Mouse (Mus musculus) CH12.LX (cell line): Measurements from ENCODE around the gene 1110032A03Rik. TPM values are rescaled to one million over a fixed set of nuclear protein-coding genes. Genes with fewer than 3 reads are reported as not detected.
A peak's percentile ranks its signal among the peaks of the same experiment; 100 is the strongest.

Source experiments
- DNase-seq: peaks from one replicate; pipeline ENCODE4 v3.0.0-alpha.2; 2013; ENCODE audit errors: extremely low read depth
- H3K27ac ChIP-seq: 2 replicates; pipeline ENCODE4 v1.5.1; 2012; ENCODE audit warnings: low read depth, mild to moderate bottlenecking, control low read depth, moderate library complexity; ENCODE audit not compliant: insufficient read depth
- H3K27me3 ChIP-seq: replicated peaks from 2 replicates; pipeline ENCODE3; 2012; ENCODE audit warnings: inconsistent platforms
- H3K36me3 ChIP-seq, 2 experiments: replicated peaks in 1 of 2; 2 replicates each; pipeline versions ENCODE3 to v1.6.1; 2012; ENCODE audit warnings: inconsistent platforms in 1 of 2, low read length in 1 of 2, mild to moderate bottlenecking in 1 of 2, mixed read lengths in 1 of 2, moderate library complexity in 1 of 2; ENCODE audit not compliant: control insufficient read depth in 1 of 2, insufficient read depth in 1 of 2
- H3K4me1 ChIP-seq, 2 experiments: 2 replicates each; pipeline ENCODE4 v1.6.1; 2012; ENCODE audit warnings: inconsistent platforms in 1 of 2, moderate library complexity in 1 of 2; ENCODE audit not compliant: insufficient read depth in 2 of 2, control insufficient read depth in 1 of 2
- H3K4me2 ChIP-seq: 2 replicates; pipeline ENCODE4 v1.6.1; 2012; ENCODE audit warnings: low read depth, mild to moderate bottlenecking, control low read depth; ENCODE audit not compliant: poor library complexity, insufficient read depth, severe bottlenecking
- H3K4me3 ChIP-seq, 3 experiments: fragments of 150-350 bp in 1 of 3; sonication (generic) in 1 of 3; replicated peaks in 1 of 3; 2 replicates each; pipeline versions ENCODE3 to v1.5.1; 2011 to 2012; ENCODE audit warnings: low read depth in 2 of 3, low read length in 2 of 3, mild to moderate bottlenecking in 2 of 3, moderate library complexity in 2 of 3, control low read depth in 1 of 3, improper control_type of control experiment in 1 of 3, inconsistent platforms in 1 of 3, mixed read lengths in 1 of 3; ENCODE audit not compliant: poor library complexity in 1 of 3
- H3K79me2 ChIP-seq: replicated peaks from 2 replicates; pipeline ENCODE4 v1.6.1; 2012; ENCODE audit warnings: mild to moderate bottlenecking, moderate library complexity; ENCODE audit not compliant: control insufficient read depth, poor library complexity, insufficient read depth, severe bottlenecking; ENCODE audit errors: extremely low read depth
- H3K9ac ChIP-seq: 2 replicates; pipeline ENCODE4 v1.6.1; 2012; ENCODE audit warnings: low read depth, mild to moderate bottlenecking, control low read depth, moderate library complexity; ENCODE audit not compliant: insufficient read depth
- H3K9me3 ChIP-seq: replicated peaks from 2 replicates; pipeline ENCODE3; 2012; ENCODE audit warnings: low read length, inconsistent platforms, mixed read lengths
- CTCF ChIP-seq, 2 experiments: IDR thresholded peaks in 1 of 2; conservative IDR thresholded peaks in 1 of 2; 2 replicates each; pipeline ENCODE4 v1.5.1; 2011 to 2012; ENCODE audit warnings: low read depth in 2 of 2, low read length in 2 of 2, improper control_type of control experiment in 1 of 2, inconsistent platforms in 1 of 2, mild to moderate bottlenecking in 1 of 2, moderate library complexity in 1 of 2
- E2F4 ChIP-seq: IDR thresholded peaks from 2 replicates; pipeline ENCODE4 v1.6.1; 2011; ENCODE audit warnings: low read depth, low read length, improper control_type of control experiment; ENCODE audit not compliant: insufficient replicate concordance
- ELF1 ChIP-seq: IDR thresholded peaks from 2 replicates; pipeline ENCODE4 v1.6.1; 2014; ENCODE audit warnings: low read depth, mild to moderate bottlenecking, inconsistent platforms, low read length, improper control_type of control experiment
- EP300 ChIP-seq: IDR thresholded peaks from 2 replicates; pipeline ENCODE4 v1.6.1; 2011; ENCODE audit warnings: low read length, improper control_type of control experiment
- MAFK ChIP-seq: IDR thresholded peaks from 2 replicates; pipeline ENCODE4 v1.6.1; 2011; ENCODE audit warnings: low read length, improper control_type of control experiment; ENCODE audit not compliant: insufficient replicate concordance
- MAX ChIP-seq: IDR thresholded peaks from 2 replicates; pipeline ENCODE4 v1.6.1; 2011; ENCODE audit warnings: low read length, improper control_type of control experiment
- MXI1 ChIP-seq: IDR thresholded peaks from 2 replicates; pipeline ENCODE4 v1.6.1; 2011; ENCODE audit warnings: mild to moderate bottlenecking, low read depth, low read length, improper control_type of control experiment
- MYC ChIP-seq: IDR thresholded peaks from 2 replicates; pipeline ENCODE4 v1.6.1; 2011; ENCODE audit warnings: low read depth, mild to moderate bottlenecking, improper control_type of control experiment, low read length
- NELFE ChIP-seq: IDR thresholded peaks from 2 replicates; pipeline ENCODE4 v1.6.1; 2011; ENCODE audit warnings: low read depth, low read length, improper control_type of control experiment
- NRF1 ChIP-seq: IDR thresholded peaks from 2 replicates; pipeline ENCODE4 v1.6.1; 2014; ENCODE audit warnings: low read depth, mild to moderate bottlenecking, inconsistent platforms, low read length, improper control_type of control experiment, moderate library complexity
- POLR2AphosphoS2 ChIP-seq: IDR thresholded peaks from 2 replicates; pipeline ENCODE4 v1.6.1; 2011; ENCODE audit warnings: low read depth, low read length, improper control_type of control experiment
- RAD21 ChIP-seq: IDR thresholded peaks from 2 replicates; pipeline ENCODE4 v1.6.1; 2011; ENCODE audit warnings: low read depth, mild to moderate bottlenecking, low read length, improper control_type of control experiment, moderate library complexity
- RCOR1 ChIP-seq: conservative IDR thresholded peaks from 2 replicates; pipeline ENCODE4 v1.6.1; 2012; ENCODE audit warnings: low read depth, mild to moderate bottlenecking, inconsistent platforms, low read length, improper control_type of control experiment
- SIN3A ChIP-seq: IDR thresholded peaks from 2 replicates; pipeline ENCODE4 v1.6.1; 2012; ENCODE audit warnings: low read length, improper control_type of control experiment, inconsistent platforms
- SMC3 ChIP-seq: IDR thresholded peaks from 2 replicates; pipeline ENCODE4 v1.6.1; 2011; ENCODE audit warnings: low read depth, low read length, improper control_type of control experiment
- TBP ChIP-seq: conservative IDR thresholded peaks from 2 replicates; pipeline ENCODE4 v1.6.1; 2011; ENCODE audit warnings: low read depth, low read length, improper control_type of control experiment
- TCF12 ChIP-seq: IDR thresholded peaks from 2 replicates; pipeline ENCODE4 v1.6.1; 2014; ENCODE audit warnings: low read depth, mild to moderate bottlenecking, inconsistent platforms, low read length, improper control_type of control experiment
- USF1 ChIP-seq: IDR thresholded peaks from 2 replicates; pipeline ENCODE4 v1.6.1; 2014; ENCODE audit warnings: low read depth, mild to moderate bottlenecking, inconsistent platforms, low read length, improper control_type of control experiment
- ZNF384 ChIP-seq: IDR thresholded peaks from 2 replicates; pipeline ENCODE4 v1.6.1; 2012; ENCODE audit warnings: low read depth, low read length, improper control_type of control experiment, inconsistent platforms
- dilution Hi-C: fragments of 300-500 bp; cut with MboI; formaldehyde crosslinking; loops from 2 replicates; pipeline ENCODE4 v1.14.3; 2020; ENCODE audit warnings: low sequenced_read_pairs; ENCODE audit not compliant: extremely low pct_unique_long_range_greater_than_20kb, extremely low pct_ligation_motif_present
- in situ Hi-C: fragments of 300-500 bp; cut with MboI; formaldehyde crosslinking; loops from 3 replicates; pipeline ENCODE4 v1.14.3; 2019; ENCODE audit warnings: low sequenced_read_pairs, low pct_ligation_motif_present, low pct_unique_long_range_greater_than_20kb, mixed read lengths
- polyA plus RNA-seq: library from polyadenylated mRNA; unstranded; fragments of >175 nt; gene quantifications from 2 replicates; pipeline ENCODE4 v1.2.1, GENCODE M21; 2012; ENCODE audit warnings: low read depth; ENCODE audit not compliant: insufficient read length
- total RNA-seq, 2 experiments: library from RNA; depleted of rRNA; stranded (reverse); fragments of 300-350 nt in 1 of 2; fragments of >200 nt in 1 of 2; gene quantifications; 2 replicates each; pipeline ENCODE4 v1.2.3; 2012 to 2014

Gene 1110032A03Rik
- total and polyA plus RNA-seq, 3 experiments, result 7.7 to 11.3 (median 9.0) TPM

- Histone ChIP-seq H3K79me2 (no peaks in the 10 kb centered on the region), H3K27me3 (peaks cover 2% of the 10 kb centered on the region), H3K9me3 (no peaks in the 10 kb centered on the region), H3K4me2 (peak within 1 kb of the TSS; percentile 86), H3K4me1 (peaks cover 3 to 10% of the 10 kb centered on the region in 2 experiments; a peak in 3 of 4 replicates), H3K36me3 (no peaks in the 10 kb centered on the region), H3K9ac (no peak within 1 kb of the TSS), H3K27ac (no peak within 1 kb of the TSS), H3K4me3 (peak within 1 kb of the TSS in 2 of 3 experiments; percentile 17 to 43)
- no peak for TF ChIP-seq EP300
- TF ChIP-seq MAFK, result no peak
- TF ChIP-seq SIN3A, result peak; percentile 83
- peak; percentile 12; the same call in 1 of the 2 replicates for TF ChIP-seq ELF1
- peak; percentile 87 for TF ChIP-seq MXI1
- dilution Hi-C loops (no loop called here), in situ Hi-C loops (no loop called here)
- peak; percentile 89 for DNase-seq
Observed at GRCm38 (mm10) chr9:50738914-50739870, 36.1 kb downstream of the 1110032A03Rik start, which contains the start of gene Dixdc1. Gene Dixdc1 (minus strand): TSS chr9:50739517.

DNA sequence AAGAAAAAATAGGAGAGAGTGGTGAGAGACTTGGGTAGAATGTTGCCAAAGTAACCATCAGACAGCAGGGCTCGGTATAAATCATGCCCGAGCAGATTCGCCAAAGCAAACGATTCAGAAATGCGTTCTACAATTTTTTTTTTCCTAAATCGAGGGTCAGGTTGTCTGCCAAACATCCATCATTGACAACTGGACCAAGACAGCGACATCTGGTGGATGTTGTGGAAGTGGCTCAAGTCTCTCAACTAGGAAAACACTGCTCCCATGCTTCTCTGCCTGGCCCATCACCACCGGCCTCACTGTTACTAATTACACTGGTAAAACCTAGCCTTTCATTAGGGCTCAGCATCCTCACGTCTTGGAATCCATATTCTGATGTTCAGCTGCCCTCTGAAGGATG lies 40.3 kb downstream of the 1110032A03Rik start:
- Histone ChIP-seq H3K36me3 (no peaks in the 10 kb centered on the region), H3K27ac (no peak overlapping the region), H3K27me3 (peaks cover 2% of the 10 kb centered on the region), H3K4me1 (peaks cover 3 to 10% of the 10 kb centered on the region in 2 experiments; a peak in 3 of 4 replicates), H3K4me2 (peak overlapping the region; percentile 18; the same call in 1 of the 2 replicates), H3K9ac (no peak overlapping the region), H3K79me2 (no peaks in the 10 kb centered on the region), H3K4me3 (no peak overlapping the region), H3K9me3 (no peaks in the 10 kb centered on the region)
- in situ Hi-C loops, result no loop called here
- peak; percentile 63 for DNase-seq
- dilution Hi-C loops, result no loop called here
- TF ChIP-seq NRF1 (no peak), CTCF (conservative IDR thresholded peaks at IDR 0.05 in 1 of 2, IDR thresholded peaks at IDR 0.05 in 1 of 2; ENCODE audit: low read depth in 2 of 2, low read length in 2 of 2) (peak; percentile 80 to 84), RCOR1 (no peak), MAX (peak; percentile 60; the same call in 1 of the 2 replicates), RAD21 (peak; percentile 41), MYC (0 out of 2 replicates have a peak, but pooled peaks have one; percentile 20), NELFE (no peak), MXI1 (0 out of 2 replicates have a peak, but pooled peaks have one; percentile 30), SIN3A (peak; percentile 38; the same call in 1 of the 2 replicates), ZNF384 (peak; percentile 79), TBP (no peak), E2F4 (no peak), POLR2AphosphoS2 (no peak), USF1 (no peak), TCF12 (no peak), SMC3 (peak; percentile 86)
